Mouse (Mus musculus): ENCODE data around the gene Nfatc3. TPM values are rescaled to one million over a fixed set of nuclear protein-coding genes. Genes with fewer than 3 reads are reported as not detected.

Gene Nfatc3
- polyA plus RNA-seq, 1 experiment from 2014 or later = 2.5 TPM

- DNase-seq (ENCODE audit: low spot score) (no peak), ATAC-seq (ENCODE audit: low FRiP score, low TSS enrichment) (no peak)
- 4% methylated on average over 3 of the region's 3 CpGs for WGBS
- H3K27ac ChIP-seq (replicated peaks) = no peak overlapping the region
- TF ChIP-seq CTCF (IDR thresholded peaks at IDR 0.05; ENCODE audit: low read depth) (no peak), EP300 (optimal IDR thresholded peaks at IDR 0.05) (no peak)
- peak overlapping the region; percentile 88; the same call in 1 of the 2 replicates for H3K9ac ChIP-seq (ENCODE audit: low read length)
- H3K36me3 ChIP-seq (ENCODE audit: control insufficient read depth, insufficient read depth, low read length) = no peaks in the 10 kb centered on the region
- H3K27me3 ChIP-seq (ENCODE audit: control insufficient read depth, insufficient read depth, low read length) = no peaks in the 10 kb centered on the region
- H3K4me2 ChIP-seq (replicated peaks; ENCODE audit: low read depth) = peak overlapping the region; percentile 69
- H3K4me3 ChIP-seq (ENCODE audit: low read depth, low read length) = peak overlapping the region; percentile 84
- no peaks in the 10 kb centered on the region for H3K9me3 ChIP-seq (ENCODE audit: control insufficient read depth, low read length)
- no peaks in the 10 kb centered on the region for H3K4me1 ChIP-seq (replicated peaks; ENCODE audit: control insufficient read depth, insufficient read depth)
Measured at GRCm38 (mm10) chr8:106060521-106060920, 1.9 kb downstream of the Nfatc3 start.

DNA sequence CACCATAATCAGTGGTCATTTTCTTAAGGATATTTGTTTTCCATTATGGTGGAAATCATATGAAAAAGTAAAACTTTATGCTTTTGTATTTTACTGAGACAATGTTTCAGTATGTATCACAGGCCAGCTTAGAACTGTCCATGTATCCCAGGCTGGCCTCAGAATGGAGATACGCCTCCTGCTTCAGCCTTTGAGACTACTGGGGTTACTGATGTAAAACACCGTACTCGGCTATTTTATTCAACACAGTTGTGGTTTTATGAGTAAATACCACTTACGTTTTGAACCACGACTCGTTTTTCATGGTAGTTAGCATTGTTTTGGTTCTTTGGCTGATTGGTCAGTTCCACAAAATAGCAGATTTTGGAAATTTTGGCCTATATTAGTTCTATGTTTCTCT, 3.0 kb downstream of the Nfatc3 start:
- Histone ChIP-seq H3K27me3 (ENCODE audit: control insufficient read depth, insufficient read depth, low read length) (no peaks in the 10 kb centered on the region), H3K36me3 (ENCODE audit: control insufficient read depth, insufficient read depth, low read length) (no peaks in the 10 kb centered on the region), H3K9ac (ENCODE audit: low read length) (no peak overlapping the region), H3K4me3 (ENCODE audit: low read depth, low read length) (peak overlapping the region; percentile 10; the same call in 1 of the 2 replicates), H3K27ac (replicated peaks) (no peak overlapping the region), H3K4me1 (replicated peaks; ENCODE audit: control insufficient read depth, insufficient read depth) (no peaks in the 10 kb centered on the region), H3K4me2 (replicated peaks; ENCODE audit: low read depth) (no peak overlapping the region), H3K9me3 (ENCODE audit: control insufficient read depth, low read length) (no peaks in the 10 kb centered on the region)
- no peak for TF ChIP-seq CTCF (IDR thresholded peaks at IDR 0.05; ENCODE audit: low read depth)
- TF ChIP-seq EP300 (optimal IDR thresholded peaks at IDR 0.05) = no peak
- DNase-seq (ENCODE audit: low spot score) (no peak), ATAC-seq (ENCODE audit: low FRiP score, low TSS enrichment) (no peak)
- 74% methylated on average over 6 of the region's 6 CpGs for WGBS

DNA sequence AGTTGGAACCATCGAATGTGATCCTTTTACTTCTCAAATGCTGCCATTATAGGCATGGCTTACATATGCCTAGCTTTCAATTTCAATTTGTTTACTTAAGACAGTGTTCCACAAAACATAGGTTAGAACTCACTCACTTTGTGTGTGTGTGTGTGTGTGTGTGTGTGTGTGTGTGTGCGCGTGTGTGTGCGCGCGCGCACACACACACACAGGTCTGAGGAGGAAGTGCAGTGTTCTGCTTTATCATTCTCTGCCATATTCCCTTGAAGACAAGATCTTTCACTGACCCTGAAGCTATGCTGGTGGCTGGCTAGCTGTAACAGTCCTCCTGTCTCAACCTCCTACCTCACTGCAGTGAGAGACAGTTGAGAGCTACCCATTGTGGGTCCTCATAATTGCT, 4.4 kb downstream of the Nfatc3 start:
- Histone ChIP-seq H3K27me3 (ENCODE audit: control insufficient read depth, insufficient read depth, low read length) (no peaks in the 10 kb centered on the region), H3K4me3 (ENCODE audit: low read depth, low read length) (no peak overlapping the region), H3K4me2 (replicated peaks; ENCODE audit: low read depth) (no peak overlapping the region), H3K9me3 (ENCODE audit: control insufficient read depth, low read length) (no peaks in the 10 kb centered on the region), H3K9ac (ENCODE audit: low read length) (no peak overlapping the region), H3K36me3 (ENCODE audit: control insufficient read depth, insufficient read depth, low read length) (no peaks in the 10 kb centered on the region), H3K27ac (replicated peaks) (no peak overlapping the region), H3K4me1 (replicated peaks; ENCODE audit: control insufficient read depth, insufficient read depth) (no peaks in the 10 kb centered on the region)
- WGBS = 90% methylated on average over 7 of the region's 7 CpGs
- TF ChIP-seq EP300 (optimal IDR thresholded peaks at IDR 0.05) (no peak), CTCF (IDR thresholded peaks at IDR 0.05; ENCODE audit: low read depth) (no peak)
- ATAC-seq (ENCODE audit: low FRiP score, low TSS enrichment) (no peak), DNase-seq (ENCODE audit: low spot score) (no peak)

GRCm38 (mm10) chr8:106066721-106067120, 8.1 kb downstream of the Nfatc3 start:
- TF ChIP-seq EP300 (optimal IDR thresholded peaks at IDR 0.05) = no peak
- no peak for TF ChIP-seq CTCF (IDR thresholded peaks at IDR 0.05; ENCODE audit: low read depth)
- Histone ChIP-seq H3K9me3 (ENCODE audit: control insufficient read depth, low read length) (no peaks in the 10 kb centered on the region), H3K4me3 (ENCODE audit: low read depth, low read length) (no peak overlapping the region), H3K9ac (ENCODE audit: low read length) (no peak overlapping the region), H3K4me1 (replicated peaks; ENCODE audit: control insufficient read depth, insufficient read depth) (no peaks in the 10 kb centered on the region), H3K27ac (replicated peaks) (no peak overlapping the region), H3K27me3 (ENCODE audit: control insufficient read depth, insufficient read depth, low read length) (no peaks in the 10 kb centered on the region), H3K4me2 (replicated peaks; ENCODE audit: low read depth) (no peak overlapping the region), H3K36me3 (ENCODE audit: control insufficient read depth, insufficient read depth, low read length) (no peaks in the 10 kb centered on the region)
- DNase-seq (ENCODE audit: low spot score) = no peak
- 90% methylated on average over 2 of the region's 2 CpGs for WGBS
- no peak for ATAC-seq (ENCODE audit: low FRiP score, low TSS enrichment)

- H3K27me3 ChIP-seq (ENCODE audit: control insufficient read depth, insufficient read depth, low read length) = no peaks in the 10 kb centered on the region
- no peak overlapping the region for H3K4me3 ChIP-seq (ENCODE audit: low read depth, low read length)
- H3K4me1 ChIP-seq (replicated peaks; ENCODE audit: control insufficient read depth, insufficient read depth) = no peaks in the 10 kb centered on the region
- DNase-seq (ENCODE audit: low spot score) = no peak
- H3K9me3 ChIP-seq (ENCODE audit: control insufficient read depth, low read length) = no peaks in the 10 kb centered on the region
- no peaks in the 10 kb centered on the region for H3K36me3 ChIP-seq (ENCODE audit: control insufficient read depth, insufficient read depth, low read length)
- H3K9ac ChIP-seq (ENCODE audit: low read length) = no peak overlapping the region
- H3K4me2 ChIP-seq (replicated peaks; ENCODE audit: low read depth) = no peak overlapping the region
- TF ChIP-seq EP300 (optimal IDR thresholded peaks at IDR 0.05) = no peak
- no peak for TF ChIP-seq CTCF (IDR thresholded peaks at IDR 0.05; ENCODE audit: low read depth)
- no peak for ATAC-seq (ENCODE audit: low FRiP score, low TSS enrichment)
- H3K27ac ChIP-seq (replicated peaks) = no peak overlapping the region
- 30% methylated on average over 1 of the region's 1 CpGs for WGBS
Measured at GRCm38 (mm10) chr8:106069565-106069964, 10.9 kb downstream of the Nfatc3 start.

- ATAC-seq (ENCODE audit: low FRiP score, low TSS enrichment) (no peak), DNase-seq (ENCODE audit: low spot score) (no peak)
- no peak overlapping the region for H3K27ac ChIP-seq (replicated peaks)
- H3K4me3 ChIP-seq (ENCODE audit: low read depth, low read length) = no peak overlapping the region
- H3K4me2 ChIP-seq (replicated peaks; ENCODE audit: low read depth) = no peak overlapping the region
- H3K27me3 ChIP-seq (ENCODE audit: control insufficient read depth, insufficient read depth, low read length) = no peaks in the 10 kb centered on the region
- no peaks in the 10 kb centered on the region for H3K4me1 ChIP-seq (replicated peaks; ENCODE audit: control insufficient read depth, insufficient read depth)
- TF ChIP-seq CTCF (IDR thresholded peaks at IDR 0.05; ENCODE audit: low read depth) (no peak), EP300 (optimal IDR thresholded peaks at IDR 0.05) (no peak)
- H3K9me3 ChIP-seq (ENCODE audit: control insufficient read depth, low read length) = no peaks in the 10 kb centered on the region
- H3K36me3 ChIP-seq (ENCODE audit: control insufficient read depth, insufficient read depth, low read length) = no peaks in the 10 kb centered on the region
- H3K9ac ChIP-seq (ENCODE audit: low read length) = no peak overlapping the region
Measured at GRCm38 (mm10) chr8:106072113-106072512, 13.5 kb downstream of the Nfatc3 start.

Measured in stomach, postnatal 0 days (tissue).